Mouse (Mus musculus) cerebellum, postnatal 14 days (tissue): Measurements from ENCODE around the gene Unc5b.
"Not testable (repeated sequence)": the region's sequence is repeated elsewhere in the genome, so short reads cannot be mapped to it uniquely, and the experiment has no call there.

Source experiments
- DNase-seq, 2 experiments: peaks; one replicate each; pipeline ENCODE4 v3.0.0; 2021; ENCODE audit warnings: mixed read lengths in 2 of 2

Gene Unc5b

DNA sequence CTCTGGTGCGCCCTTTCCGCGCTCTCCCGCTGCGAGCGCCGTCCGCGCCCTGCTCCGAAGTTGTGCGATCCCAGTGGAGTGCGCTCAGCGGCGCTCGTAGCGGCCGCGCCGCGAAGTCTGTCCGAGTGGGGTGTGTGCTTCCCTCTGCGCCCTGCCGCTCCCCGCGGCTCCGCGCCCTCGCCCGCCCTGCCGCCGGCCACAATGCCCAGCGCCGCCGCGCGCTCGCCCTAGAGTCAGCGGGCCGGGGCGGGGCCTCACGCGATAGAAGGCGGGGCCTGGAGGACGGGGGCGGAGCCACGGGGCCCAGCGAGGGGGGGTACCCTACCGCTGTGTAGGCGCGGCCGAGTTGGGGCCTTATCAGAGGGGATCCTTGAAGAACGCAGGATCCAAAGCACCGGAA, at the start of gene Unc5b:
Unc5b (minus strand) TSS at position 203 of the 400 bp plus-strand sequence.
- peak; percentile 96 to 98 for DNase-seq

DNA sequence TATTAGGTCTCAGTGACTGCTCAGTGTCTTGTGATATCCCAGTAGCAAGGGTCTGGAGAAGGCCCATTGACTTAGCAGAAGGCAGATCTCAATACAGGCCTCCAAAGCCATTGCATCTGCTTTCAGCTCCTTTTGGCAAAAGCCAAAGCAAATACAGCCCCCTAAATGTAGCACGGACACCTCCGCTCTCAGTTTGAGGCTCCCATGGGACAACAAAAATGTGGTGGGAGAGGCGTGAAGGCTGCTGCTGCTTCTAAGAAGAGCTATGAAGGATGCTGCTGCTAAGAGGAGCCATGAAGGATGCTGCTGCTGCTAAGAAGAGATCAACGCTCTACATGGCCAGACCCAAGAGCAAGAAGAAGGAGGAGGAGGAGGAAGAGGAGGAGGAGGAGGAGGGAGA, 48.4 kb upstream of the Unc5b start:
- no peak for DNase-seq

DNA sequence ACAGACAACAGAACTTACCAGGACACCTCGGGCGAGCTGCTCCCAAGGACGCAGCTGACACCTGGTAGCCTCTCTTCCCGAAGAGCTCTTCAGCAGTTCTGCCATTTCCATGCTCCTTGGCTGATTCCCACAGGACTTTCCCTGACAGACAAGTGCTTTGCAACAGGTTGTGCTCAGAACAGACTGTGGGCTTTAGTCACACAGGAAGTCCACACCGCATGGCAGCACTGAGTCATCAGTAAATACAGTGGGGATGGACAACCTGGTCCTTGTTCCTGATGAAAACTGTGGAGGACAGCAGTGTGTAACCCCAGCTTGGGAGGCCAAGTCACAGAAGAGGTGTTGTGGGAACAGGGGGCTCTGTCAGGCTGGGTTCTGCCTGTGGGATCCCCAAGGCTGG, 45.7 kb upstream of the Unc5b start:
- no peak for DNase-seq

- no peak for DNase-seq
These were observed 43.6 kb upstream of the Unc5b start for GRCm38 (mm10) chr10:60875011-60875410.

GRCm38 (mm10) chr10:60863318-60863717, 31.9 kb upstream of the Unc5b start:
- DNase-seq: no peak

- no peak for DNase-seq
These were observed 31.3 kb upstream of the Unc5b start for GRCm38 (mm10) chr10:60862477-60863293.

DNA sequence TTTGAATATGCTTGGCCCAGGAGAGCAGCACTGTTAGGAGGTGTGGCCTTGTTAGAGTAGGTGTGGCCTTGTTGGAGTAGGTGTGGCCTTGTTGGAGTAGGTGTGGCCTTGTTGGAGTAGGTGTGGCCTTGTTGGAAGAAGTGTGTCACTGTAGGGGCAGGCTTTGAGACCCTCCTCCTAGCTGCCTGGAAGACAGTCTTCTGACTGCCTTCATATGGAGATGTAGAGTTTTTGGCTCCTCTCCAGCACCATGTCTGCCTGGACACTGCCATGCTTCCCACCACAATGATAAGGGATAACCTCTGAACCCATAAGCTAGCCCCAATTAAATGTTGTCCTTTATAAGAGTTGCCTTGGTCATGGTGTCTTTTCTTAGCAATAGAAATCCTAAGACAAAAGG, 13.9 kb upstream of the Unc5b start:
- DNase-seq: not testable (repeated sequence)

GRCm38 (mm10) chr10:60838816-60839215, 7.4 kb upstream of the Unc5b start:
- DNase-seq: peak in 1 of 2 experiments; percentile 61

DNA sequence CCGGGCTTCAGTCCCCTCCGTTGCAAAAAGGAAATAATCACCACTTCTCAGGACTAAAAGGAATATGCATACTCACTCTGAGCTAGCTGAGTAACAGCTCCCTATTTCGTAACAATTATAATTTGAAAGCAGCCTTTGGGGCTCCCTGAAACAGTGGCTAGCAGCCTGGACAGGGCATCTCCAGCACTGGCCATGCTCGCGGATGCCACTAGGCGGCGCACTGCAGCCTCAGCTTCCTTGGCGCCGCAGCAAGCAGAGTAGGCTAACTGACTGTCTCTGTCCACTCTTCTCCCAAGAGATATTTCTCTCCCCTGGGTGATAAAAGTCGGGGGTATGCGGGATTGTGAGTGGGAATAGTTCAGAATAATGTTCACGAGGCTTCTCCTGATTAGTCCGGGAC, 3.6 kb upstream of the Unc5b start:
- peak; percentile 96 to 97 for DNase-seq

DNA sequence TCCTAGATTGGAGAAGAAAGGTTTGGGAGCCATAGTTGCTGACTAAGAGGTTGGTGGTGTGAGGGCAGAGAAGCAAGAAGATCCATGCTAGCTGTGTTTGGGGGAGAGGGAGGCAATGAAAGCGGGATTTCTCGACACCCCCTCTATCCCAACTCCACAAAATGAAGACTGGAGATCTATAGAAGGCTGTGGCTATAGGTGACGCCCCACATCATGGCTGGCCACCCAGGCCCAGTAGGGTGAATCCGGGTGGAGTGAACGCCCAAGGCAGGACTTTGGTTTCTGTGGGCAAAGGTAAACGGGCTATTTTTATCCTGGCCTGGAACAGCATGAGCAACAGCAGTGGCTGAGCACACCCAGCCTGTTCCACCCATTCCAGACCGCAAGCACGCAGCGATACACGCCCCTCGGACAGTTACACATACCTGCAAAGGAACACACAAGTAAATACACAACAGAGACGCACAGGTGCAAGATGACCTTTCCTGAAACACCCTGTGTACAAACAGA, 1.3 kb upstream of the Unc5b start:
- peak in 1 of 2 experiments; percentile 28 for DNase-seq

DNA sequence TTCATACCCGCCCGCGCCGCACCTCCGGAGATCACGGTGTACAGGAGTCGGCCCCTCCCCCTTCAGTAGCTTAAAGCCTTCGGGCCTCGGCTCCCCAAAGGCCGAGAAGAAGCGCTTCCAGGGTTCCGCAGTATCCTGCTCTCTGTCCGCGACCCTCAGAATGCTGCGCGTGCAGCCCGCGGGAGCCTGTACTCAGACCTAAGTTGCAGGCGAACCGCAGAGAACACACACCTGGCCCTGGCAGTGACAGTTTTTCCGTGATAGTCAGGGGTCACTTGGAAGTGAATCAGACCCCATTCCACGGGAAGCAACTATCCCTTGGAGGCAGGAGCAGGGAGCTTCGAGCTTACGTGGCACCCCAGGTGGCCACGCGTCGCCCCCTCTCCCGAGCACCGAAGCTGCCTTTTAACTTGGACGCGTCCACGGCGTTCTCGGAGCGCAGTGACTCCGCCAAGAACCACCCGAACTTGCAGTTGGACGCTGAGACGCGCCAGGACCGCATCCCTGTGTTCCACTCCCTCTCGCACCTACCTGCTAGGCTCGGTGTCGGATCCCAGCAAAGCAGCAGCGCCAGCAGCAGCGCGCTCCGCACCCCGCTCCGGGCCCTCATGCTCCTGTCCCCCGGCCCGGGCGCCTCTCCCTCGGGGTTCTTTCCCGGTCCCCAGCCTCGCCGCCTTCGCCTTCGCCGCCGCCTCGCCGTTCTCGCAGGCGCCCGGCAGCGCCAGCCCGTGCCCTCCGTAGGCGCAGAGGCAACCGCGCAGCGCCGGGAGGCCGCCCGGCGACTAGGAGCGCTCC, 628 bp downstream of the Unc5b start:
- peak; percentile 74 to 79 for DNase-seq

GRCm38 (mm10) chr10:60830000-60830399, 1.4 kb downstream of the Unc5b start:
- DNase-seq: peak; percentile 45 to 48

- peak; percentile 75 to 80 for DNase-seq
These were observed 2.3 kb downstream of the Unc5b start for GRCm38 (mm10) chr10:60829071-60829470.

GRCm38 (mm10) chr10:60827901-60828670, 3.3 kb downstream of the Unc5b start:
- DNase-seq: peak; percentile 35 to 48

DNA sequence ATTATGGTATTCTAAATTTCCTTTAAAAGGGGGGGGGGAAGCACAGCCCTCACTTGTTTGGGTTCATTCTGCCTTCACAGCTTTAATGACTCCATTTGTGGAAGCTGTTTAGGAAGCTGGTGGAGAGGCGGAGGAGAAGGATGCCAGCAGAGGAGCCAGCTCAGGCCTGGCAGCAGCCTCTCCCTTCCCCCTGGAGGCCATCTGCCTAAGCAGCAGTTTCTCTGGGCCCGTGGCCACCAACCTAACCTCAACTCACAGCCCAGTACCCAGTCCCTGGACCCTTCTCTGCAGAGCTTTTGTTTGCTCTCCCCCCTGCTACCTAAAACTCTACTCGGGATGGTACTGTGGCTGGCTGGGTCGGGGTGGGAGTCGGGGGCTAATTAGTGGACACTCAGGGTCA, 4.1 kb downstream of the Unc5b start:
- peak; percentile 83 to 85 for DNase-seq

GRCm38 (mm10) chr10:60826461-60827237, 4.7 kb downstream of the Unc5b start:
- DNase-seq: peak; percentile 88 to 91

GRCm38 (mm10) chr10:60825955-60826354, 5.4 kb downstream of the Unc5b start:
- DNase-seq: no peak

DNA sequence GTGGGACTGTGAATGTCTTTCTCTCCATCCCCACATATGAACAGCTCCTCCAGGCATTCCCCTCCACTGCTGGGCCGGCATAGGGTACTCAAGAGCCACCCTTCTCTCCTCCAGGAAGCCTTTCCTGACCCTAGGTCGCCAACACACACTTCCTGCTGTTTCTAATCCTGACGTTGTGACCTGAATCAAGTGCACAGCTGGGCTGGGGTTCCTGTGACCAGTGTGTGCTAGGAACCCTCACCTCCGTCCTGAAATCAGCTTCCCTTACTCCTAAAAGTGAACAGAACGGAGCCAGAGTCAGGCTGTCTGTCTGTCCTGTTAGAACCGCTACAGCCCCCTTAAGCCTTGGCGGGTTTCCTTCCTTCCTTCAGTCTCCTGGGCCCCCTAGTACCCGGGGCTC, 7.6 kb downstream of the Unc5b start:
- DNase-seq: peak; percentile 18 to 31

GRCm38 (mm10) chr10:60822641-60823425, 8.5 kb downstream of the Unc5b start:
- peak; percentile 50 to 51 for DNase-seq

- peak; percentile 95 to 96 for DNase-seq
These were observed 9.5 kb downstream of the Unc5b start for GRCm38 (mm10) chr10:60821736-60822358.

GRCm38 (mm10) chr10:60821311-60821710, 10.1 kb downstream of the Unc5b start:
- peak; percentile 43 to 59 for DNase-seq
